Mouse (Mus musculus) layer of hippocampus, adult 9-11 months (tissue): ENCODE measurements around the gene Aldh1a2.

ENCODE experiments used
- DNase-seq: peaks from one replicate; pipeline ENCODE4 v3.0.0; 2022

Aldh1a2 gene

DNA sequence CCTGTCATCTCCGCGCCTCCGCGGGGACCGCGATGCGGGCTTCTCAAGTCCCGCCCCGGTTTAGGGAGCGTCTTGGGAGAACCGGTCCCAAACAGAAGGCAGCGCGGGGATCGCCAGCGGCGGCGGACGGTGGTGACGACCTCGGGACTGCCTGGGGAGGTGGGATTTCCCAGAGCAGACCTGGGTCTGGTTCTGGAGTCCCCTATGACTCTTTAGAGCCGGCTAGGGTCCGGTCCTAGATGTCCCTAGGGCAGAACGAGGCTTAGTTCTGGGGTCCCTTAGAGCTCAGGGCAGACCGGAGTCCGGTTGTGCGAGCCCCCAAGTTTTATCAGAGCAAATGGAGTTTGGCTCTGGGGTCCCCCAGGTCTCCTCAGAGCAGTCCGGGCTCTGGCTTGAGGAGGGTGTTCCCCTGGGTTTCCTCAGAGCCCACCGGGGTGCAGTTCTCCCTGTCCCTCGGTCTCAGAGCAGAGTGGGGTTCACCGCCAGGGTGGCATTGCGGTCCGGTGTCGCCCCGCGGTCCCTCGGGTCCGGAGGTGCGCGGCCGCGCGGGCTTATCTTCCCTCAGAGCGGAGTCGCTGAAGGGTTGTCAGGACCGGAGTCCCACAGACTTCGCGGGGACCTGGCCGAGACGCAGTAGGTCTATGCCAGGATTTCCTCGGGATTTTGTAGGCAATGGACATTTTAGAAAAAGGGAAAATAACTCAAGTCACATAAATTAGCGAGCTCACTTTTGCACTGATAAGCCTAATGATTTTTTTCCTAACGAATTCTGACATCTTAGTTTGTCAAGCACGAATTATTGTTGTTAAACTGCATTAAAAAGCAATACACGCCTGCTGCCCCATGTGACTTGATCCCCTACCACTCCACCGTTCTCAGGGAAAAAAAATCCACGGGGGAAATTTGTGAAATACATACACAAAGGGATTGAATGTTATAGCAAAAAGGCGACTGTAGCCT lies 727 bp downstream of the Aldh1a2 start:
- DNase-seq, result no peak

DNA sequence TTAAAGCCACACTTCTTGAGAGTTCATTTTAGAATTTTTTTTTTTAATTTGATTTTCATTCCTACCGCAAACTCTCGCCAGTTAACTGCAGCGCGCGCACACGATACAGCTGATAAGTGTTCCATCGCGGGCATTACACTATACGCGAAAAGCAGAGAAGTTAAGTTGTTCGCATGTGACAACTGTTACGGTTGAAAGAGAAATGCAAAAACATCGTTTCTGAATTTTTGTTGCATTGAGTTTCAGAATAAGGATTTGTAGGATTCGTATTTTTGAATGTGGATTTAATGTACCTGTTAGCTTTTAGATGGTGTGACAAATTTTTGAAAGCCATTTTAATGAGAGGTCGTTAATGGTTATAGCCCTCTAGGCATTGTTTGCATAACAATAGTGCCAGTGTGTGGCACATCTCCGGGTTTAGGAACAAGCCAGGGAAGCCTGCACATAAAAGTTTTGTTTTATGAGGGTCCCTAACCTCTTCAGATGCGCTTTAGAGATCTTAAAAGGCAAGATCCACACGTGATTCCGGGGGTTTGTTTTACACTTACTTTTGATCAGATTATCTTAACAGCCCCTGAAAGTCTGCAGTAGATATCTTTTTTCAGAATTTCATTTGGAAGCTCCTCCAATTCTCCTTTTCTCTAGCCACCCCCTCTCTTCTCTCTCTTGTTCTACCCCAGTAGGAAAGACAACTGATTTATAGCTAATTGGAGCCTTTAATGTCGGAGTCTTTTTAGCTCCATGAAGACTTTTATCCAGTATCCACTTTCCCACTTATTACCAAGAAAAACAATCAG lies 1.6 kb downstream of the Aldh1a2 start:
- DNase-seq, result no peak

GRCm38 (mm10) chr9:71217793-71218095 lies 2.2 kb downstream of the Aldh1a2 start:
- DNase-seq, result no peak

GRCm38 (mm10) chr9:71219161-71219560 lies 3.6 kb downstream of the Aldh1a2 start:
- no peak for DNase-seq

- DNase-seq, result no peak
Measured at GRCm38 (mm10) chr9:71220401-71220800, 4.8 kb downstream of the Aldh1a2 start.

- DNase-seq, result no peak
Measured at GRCm38 (mm10) chr9:71227226-71227970, 11.8 kb downstream of the Aldh1a2 start.

DNA sequence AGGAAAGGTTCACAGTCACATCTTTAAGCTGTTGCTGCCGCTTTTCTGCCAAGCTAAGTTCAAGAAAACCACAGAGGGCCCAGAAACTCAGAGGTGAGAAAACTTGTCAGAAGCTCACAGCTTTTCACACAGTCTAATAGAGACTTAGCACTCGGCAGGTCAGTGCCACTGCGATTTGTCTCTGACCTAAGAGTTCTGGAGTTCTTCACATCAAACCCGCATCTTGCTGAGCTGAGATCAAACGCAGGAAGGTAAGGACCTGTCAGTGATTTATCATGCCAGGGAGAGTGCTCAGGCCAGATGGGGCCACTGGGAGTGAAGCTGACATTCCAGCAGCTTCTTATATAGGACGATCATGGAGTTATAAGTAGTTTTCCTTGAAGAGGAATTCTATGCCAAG lies 14.4 kb downstream of the Aldh1a2 start:
- no peak for DNase-seq

DNA sequence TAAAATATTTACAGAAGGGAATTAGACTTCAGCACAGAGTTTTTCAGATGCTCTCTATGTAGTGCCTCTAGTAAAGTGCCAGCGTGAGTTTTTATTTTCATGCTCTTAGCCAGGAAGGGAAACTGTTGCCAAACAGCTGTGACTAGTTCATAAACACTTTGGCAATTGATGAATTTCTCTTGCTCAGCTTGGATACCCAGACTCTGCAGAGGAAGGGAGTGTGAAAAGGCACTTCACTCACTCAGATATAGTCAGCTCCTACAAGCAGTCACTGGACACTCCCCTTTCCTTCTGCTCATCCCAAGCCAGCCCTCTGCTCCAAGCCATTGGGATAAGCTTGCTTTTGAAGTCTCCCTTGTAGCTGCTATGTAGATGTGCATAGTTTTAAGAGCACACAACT lies 21.0 kb downstream of the Aldh1a2 start:
- no peak for DNase-seq

DNA sequence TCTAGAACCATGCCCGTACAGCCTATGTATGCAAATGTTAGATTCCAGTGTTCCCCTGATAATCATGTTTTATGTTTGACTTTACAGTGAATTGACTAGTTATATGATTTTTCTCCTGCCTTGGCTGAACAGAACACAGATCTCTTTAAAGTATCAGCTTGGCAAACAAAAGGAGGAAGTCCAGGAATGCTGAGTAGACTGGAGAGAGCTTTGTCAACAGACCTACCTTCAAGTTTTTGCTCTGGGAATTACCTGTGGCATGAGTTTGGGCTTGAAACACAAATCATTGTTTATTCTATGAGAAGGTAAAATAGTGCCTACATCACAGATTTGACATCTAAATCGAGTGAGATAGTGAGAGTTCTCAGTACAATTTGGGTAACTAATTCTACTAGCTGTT lies 24.3 kb downstream of the Aldh1a2 start:
- DNase-seq, result no peak

- DNase-seq, result no peak
Measured at GRCm38 (mm10) chr9:71241515-71242411, 26.2 kb downstream of the Aldh1a2 start.

DNA sequence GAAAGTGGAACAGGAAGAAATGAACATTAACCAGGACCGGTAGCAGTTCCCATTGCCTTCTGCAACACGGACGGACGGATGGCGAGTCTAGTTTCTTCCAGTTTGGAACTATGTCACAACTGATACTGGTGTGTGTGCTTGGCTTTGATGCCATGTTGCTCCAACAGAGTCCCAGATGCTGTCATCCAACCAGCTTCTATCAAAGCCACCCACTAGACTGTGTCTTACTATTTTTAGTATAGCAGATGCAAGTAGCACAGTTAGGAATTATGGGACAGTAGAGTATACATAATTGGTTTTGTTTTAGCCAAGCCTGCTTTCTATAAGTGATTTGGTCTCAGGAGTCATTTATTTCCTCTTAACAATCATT lies 26.8 kb downstream of the Aldh1a2 start:
- no peak for DNase-seq

DNA sequence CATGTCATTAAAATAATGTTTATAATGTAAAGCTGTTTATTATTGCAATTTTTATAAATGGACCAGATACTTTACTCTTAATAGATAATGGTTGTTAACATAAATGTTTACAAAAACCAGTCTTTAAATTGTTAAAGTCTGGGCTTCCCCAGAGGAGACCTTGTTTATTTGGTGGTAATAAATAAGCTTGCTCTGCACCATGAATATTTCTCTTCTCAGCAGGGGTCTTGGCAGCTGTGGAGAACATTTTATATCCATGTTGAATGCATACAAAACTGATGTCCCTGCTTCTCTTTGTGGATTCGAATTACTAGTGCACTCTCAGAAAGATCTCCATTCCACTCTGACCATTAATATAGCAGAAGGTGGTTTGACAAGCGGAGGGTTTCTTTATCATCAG lies 38.8 kb downstream of the Aldh1a2 start:
- no peak for DNase-seq

GRCm38 (mm10) chr9:71262711-71263110 lies 47.1 kb downstream of the Aldh1a2 start:
- DNase-seq, result no peak

DNA sequence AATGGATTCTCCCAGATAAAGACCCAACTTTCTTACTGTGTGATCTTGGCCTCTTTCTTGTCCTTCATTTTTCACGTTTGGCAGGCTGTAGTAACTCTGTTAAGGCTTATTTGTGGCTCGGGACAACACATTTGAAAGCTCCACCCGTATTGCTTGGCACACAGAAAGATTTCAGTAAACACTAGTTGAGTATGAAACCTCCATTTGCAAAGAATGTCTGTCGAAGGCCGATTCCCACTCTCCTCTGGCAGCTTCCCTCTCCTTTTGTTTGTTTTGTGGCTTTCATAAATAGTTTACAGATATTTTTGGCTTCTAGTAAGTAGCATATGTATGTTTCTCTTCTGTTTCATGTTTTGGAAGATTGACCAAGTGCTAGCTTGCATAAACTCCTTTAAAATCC lies 54.1 kb downstream of the Aldh1a2 start:
- no peak for DNase-seq

DNA sequence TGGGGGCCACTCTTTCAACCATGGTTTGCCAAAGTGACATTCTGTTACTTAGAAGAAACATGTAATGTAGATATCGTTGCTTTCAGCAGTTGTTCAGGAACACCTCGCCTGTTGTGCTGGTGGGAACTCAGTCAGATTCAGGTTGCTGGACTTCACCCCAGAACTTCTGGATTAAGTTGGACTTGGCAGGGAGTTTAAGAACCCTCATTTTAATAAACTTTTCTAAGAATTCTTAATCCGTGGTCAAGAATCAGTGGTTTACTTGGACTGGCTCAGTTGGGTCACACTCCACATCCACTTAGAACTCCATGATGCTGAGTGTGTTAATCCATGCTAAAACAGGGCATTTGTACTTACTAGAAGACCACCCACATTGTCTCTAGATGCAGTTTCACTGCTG lies 54.6 kb downstream of the Aldh1a2 start:
- DNase-seq, result no peak

GRCm38 (mm10) chr9:71276149-71276721 lies 60.6 kb downstream of the Aldh1a2 start:
- peak; percentile 7 for DNase-seq

GRCm38 (mm10) chr9:71278741-71279140 lies 63.2 kb downstream of the Aldh1a2 start:
- DNase-seq, result no peak

DNA sequence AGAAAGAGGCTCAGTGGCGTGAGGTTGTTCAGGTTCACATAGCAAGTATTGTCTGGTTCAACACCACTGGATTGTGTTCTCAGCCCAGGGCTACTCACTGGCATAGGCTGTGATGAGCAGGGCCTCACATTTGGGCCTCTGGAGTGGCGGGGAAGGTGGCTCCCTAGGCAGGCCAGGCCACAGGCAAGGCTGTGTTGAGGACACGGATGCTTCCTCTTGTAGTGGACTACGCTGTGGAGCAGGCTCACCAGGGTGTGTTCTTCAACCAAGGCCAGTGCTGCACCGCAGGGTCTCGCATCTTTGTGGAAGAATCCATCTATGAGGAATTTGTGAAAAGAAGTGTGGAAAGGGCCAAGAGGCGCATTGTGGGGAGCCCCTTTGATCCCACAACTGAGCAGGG lies 67.6 kb downstream of the Aldh1a2 start:
- DNase-seq, result no peak

- no peak for DNase-seq
Measured at GRCm38 (mm10) chr9:71285231-71285630, 69.6 kb downstream of the Aldh1a2 start.

DNA sequence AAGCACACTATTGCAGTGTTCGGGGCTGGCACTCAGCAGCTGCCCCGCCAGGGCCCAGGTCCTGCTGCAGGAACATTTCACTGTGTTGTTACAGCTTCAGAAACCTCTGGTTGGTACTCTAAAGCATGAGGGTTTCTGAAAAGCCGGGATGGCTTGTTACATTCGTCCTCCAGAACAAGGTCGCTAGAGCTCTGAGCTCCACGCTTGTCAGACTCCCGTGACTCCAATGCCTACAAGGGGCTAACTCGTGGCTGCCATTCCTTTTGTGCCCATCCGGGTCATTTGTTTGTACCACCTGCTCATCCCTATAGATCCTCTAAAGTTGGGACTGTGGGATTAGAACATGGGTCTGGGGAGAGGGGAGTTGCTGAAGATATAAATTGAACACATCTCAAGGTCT lies 70.8 kb downstream of the Aldh1a2 start:
- DNase-seq, result no peak

- no peak for DNase-seq
Measured at GRCm38 (mm10) chr9:71288738-71289137, 73.1 kb downstream of the Aldh1a2 start.

- DNase-seq, result no peak
Measured at GRCm38 (mm10) chr9:71289810-71290209, 74.2 kb downstream of the Aldh1a2 start.
